Mouse (Mus musculus) heart, postnatal 36 days (tissue): ENCODE results near the gene Bcl9. TPM values are rescaled to one million over a fixed set of nuclear protein-coding genes. Genes with fewer than 3 reads are reported as not detected.

Experiments
- DNase-seq, 2 experiments: peaks; one replicate each; pipeline ENCODE4 v3.0.0; 2021 to 2022
- intact Hi-C: fragments of 180-260 bp; cut with DNase I; formaldehyde crosslinking; loops from one replicate; pipeline ENCODE4 v1.15.1; 2025
- total RNA-seq, 2 experiments: library from RNA; stranded (reverse); gene quantifications; 2 replicates each; pipeline ENCODE4 v1.2.3; 2021

Bcl9 gene
- total RNA-seq, 2 experiments from 2014 or later = 20.2 to 28.6 TPM

DNA sequence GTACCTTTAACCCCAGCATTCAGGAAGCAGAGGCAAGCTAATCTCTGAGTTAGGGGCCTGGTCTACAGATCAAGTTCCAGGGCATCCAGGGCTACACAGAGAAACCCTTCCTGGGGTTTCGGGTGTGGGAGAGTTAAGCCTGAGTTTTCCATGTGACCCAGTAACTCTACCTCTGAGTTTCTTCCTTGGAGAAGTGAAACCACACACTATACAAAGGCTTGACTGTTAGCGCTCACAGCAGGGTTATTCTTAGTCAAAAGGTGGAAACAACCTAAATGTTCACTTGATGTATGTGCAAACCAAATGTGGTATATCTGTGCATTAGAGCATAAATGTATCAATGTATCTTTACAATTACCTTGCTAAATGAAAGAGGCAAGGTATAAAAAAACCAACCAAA is 59.2 kb downstream of the Bcl9 start:
- no peak for DNase-seq

GRCm38 (mm10) chr3:97237403-97237802 is 60.3 kb downstream of the Bcl9 start:
- no peak for DNase-seq
- intact Hi-C loops = no loop called here

More for the DNA sequence above, 59.2 kb downstream of the Bcl9 start:
- intact Hi-C loops = no loop called here

DNA sequence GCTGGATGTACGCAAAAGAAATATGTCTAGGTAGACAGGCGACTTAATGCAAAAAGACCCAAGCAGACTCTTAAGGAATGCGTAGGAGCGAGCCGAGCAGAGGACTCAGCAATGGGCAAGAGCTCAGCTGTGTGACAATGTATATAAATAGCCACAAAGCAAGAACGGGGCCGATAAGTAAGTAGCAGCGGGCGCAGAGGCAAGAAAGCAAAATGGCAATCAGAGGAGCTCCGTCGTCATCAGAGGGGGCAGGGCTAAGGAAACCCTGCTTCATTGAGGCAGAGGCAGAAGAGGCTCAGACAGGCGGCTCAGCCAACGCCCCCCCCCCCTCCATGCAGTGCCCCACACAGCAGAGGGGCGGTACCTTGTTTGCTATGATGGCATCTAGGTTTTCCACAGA is 62.9 kb downstream of the Bcl9 start:
- intact Hi-C loops = no loop called here
- peak in 1 of 2 experiments; percentile 6 for DNase-seq

DNA sequence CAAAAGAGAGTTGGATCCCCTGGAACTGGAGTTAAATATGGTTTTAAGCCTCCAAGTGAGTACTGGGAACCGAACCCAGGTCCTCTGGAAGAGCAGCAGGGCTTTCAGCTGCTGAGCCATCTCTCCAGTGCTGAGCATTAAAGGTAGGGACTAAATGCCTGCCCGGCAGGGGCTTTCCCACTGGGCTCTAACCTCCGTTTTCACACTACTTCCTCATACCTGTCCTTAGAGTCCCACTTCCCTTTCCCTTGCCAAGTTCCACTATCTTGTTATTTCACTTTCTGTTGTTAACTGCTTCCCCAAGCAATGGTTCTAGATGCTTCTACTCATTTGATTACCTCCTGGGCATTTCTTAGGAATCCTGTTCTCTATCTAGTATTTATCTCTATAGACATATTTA is 65.4 kb downstream of the Bcl9 start:
- DNase-seq = no peak
- intact Hi-C loops = no loop called here

GRCm38 (mm10) chr3:97231857-97232256 is 65.9 kb downstream of the Bcl9 start:
- DNase-seq = no peak
- intact Hi-C loops = no loop called here

DNA sequence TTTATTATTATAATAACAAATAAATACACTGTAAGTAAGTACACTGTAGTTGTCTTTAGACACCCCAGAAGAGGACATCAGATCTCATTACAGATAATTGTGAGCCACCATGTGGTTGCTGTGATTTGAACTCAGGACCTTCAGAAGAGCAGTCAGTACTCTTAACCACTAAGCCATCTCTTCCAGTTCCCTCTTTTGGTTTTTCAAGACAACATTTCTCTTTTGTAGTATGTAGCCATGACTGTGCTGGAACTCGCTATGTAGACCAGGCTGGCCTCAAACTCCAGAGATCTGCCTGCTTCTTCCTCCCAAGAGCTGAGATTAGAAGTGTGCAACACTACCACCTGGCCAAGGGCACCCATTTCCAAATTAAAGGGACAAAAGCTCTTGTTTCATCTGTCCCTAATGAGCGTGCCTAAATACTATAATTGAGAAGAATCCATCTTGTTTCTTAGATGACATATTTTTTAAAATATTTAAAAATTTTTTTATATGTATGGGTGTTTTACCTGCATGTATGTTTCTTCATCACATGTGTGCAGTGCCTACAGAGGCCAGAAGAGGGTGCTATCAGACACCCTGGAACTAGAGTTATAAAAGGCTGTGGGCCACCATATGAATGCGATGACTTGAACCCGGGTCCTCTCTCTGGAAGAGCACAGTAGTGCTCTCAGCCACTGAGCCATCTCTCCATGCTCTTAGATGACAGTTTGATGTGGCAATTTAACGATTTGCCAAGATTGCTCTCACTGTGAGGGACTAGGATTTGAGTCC is 66.9 kb downstream of the Bcl9 start:
- DNase-seq = no peak
- intact Hi-C loops = no loop called here

DNA sequence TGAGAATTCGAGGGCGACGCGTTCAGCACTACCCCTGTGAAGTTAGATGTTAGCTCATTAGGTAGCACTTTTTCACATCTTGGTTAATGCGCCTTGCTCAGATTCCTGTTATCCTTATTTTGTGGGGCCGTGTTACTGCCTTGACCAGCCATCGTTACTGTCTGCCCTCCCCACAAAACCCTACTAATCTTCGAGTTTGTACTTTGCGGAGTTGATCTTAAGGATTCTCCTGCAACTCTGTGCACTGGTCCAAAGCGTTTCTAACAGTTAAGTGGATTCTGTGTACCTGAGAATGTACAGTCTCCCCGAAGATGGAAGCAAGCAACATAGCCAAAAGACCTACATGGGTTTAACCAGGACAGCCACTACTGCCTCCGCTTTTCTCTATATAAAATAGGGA is 69.3 kb downstream of the Bcl9 start:
- DNase-seq = no peak
- intact Hi-C loops = loop anchor here (1.0 to 5.0 kb wide), 2 partner anchors 68 to 429 kb away; partner anchors contain the start of gene Prkab2

- DNase-seq = no peak
- intact Hi-C loops = loop anchor here (1.0 to 5.0 kb wide), 2 partner anchors 68 to 429 kb away; partner anchors contain the start of gene Prkab2
Measured at GRCm38 (mm10) chr3:97228020-97228419, 69.7 kb downstream of the Bcl9 start.

DNA sequence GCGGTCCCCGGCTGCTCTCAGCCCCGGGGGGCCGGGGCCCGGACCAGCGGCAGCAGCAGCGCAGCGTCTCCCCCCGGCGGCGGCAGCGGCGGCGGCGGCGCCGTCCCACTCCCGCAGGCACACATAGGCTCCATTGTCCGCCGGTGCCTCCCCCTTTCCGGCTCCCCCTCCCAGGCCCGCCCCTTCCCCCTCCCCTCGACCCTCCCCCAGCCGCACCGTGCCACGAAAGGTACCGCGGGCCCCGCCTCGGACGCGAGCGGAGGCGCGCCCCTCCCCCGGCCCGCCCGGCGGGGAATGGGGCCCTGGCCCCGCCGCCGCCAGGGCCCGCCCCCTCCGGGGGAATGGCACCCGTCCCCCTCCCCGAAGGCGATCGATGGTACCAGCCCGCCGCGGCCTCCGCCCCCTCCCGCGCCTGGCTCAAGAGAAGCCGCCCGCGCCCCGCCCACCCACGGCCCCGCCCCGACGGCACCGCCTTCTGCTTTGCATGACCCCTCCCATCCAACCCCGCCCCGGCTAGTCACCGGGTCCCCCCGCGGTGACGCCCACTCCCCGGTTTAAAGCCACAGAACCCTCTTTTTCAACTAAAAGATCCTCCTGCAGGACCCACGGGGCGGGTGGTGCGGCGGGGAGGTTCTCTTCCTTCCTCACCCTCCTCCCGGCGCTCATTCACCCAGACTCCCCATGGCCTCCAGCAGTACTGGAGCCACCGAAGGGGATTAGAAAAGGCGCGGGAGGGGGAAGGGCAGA is 70.3 kb downstream of the Bcl9 start:
- DNase-seq = peak; percentile 92 to 93
- intact Hi-C loops = loop anchor here (1.0 to 5.0 kb wide), 3 partner anchors 69 to 430 kb away; partner anchors contain the start of genes Acp6 and Prkab2

- DNase-seq = peak in 1 of 2 experiments; percentile 31
- intact Hi-C loops = loop anchor here (2.0 to 5.0 kb wide), 2 partner anchors 68 to 431 kb away; partner anchors contain the start of genes Acp6 and Prkab2
Measured at GRCm38 (mm10) chr3:97226719-97227118, 71.0 kb downstream of the Bcl9 start.

DNA sequence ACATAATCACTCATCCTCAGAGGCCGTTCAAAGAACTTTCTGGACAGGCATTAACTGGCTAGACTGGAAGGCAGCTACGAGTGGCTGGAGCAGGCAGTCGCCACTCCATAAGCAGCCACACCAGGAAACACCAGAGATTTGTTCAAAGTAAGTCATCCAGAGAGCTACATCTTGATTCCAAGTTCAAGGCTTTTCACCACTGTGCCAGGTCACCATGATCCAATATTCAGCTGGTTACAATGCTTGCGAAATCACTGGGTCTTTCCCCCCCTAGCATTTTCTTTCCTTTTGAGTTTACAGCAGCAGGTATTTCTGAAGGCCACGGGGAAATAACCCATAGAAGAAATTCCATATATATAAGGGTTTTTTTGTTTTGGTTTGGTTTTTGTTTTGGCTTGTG is 72.5 kb downstream of the Bcl9 start:
- no peak for DNase-seq
- intact Hi-C loops = loop anchor here (2.0 to 5.0 kb wide), 2 partner anchors 22 to 432 kb away; partner anchors contain the start of gene Prkab2

GRCm38 (mm10) chr3:97223261-97223660 is 74.5 kb downstream of the Bcl9 start:
- intact Hi-C loops = no loop called here
- DNase-seq = no peak

DNA sequence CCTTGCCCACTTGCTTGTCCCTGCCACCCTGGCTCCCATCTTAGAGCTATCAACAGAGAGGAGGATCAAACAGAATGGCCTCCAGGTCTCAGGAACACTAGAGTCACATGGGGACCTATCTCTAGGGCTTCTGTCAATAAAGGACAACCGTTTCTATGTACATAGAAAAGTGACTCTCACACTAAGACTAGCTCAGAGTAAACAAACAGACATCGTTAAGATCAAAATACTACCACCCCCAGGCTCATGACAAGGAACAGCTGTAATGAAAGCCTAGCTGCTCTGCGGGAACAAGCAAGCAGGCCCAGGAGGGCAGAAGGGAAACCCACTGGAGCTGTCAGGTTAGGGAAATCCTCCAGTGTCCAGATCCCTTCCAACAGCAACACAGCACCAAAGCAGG is 82.2 kb downstream of the Bcl9 start:
- intact Hi-C loops = no loop called here
- DNase-seq = no peak

- intact Hi-C loops = no loop called here
- peak; percentile 38 to 45 for DNase-seq
Measured at GRCm38 (mm10) chr3:97214439-97214838, 83.3 kb downstream of the Bcl9 start.

DNA sequence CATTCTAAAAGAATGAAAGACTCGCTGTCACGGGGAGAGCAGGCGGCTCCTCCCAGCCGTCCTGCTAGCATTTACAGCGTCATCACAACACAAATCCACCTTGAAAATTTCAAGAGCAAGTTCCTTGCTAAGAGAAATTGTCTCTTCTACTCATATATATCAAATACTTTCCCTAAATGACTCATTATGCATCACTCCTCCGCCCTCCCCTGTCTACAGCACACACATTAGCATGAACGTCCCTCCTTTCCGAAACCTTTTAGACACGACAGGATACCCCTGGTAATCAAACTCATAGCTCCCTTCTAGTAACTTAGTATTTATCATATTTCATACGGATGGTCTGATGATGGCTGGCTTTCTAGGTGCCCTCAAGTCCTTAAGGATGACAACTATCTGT is 83.8 kb downstream of the Bcl9 start:
- intact Hi-C loops = no loop called here
- DNase-seq = no peak

DNA sequence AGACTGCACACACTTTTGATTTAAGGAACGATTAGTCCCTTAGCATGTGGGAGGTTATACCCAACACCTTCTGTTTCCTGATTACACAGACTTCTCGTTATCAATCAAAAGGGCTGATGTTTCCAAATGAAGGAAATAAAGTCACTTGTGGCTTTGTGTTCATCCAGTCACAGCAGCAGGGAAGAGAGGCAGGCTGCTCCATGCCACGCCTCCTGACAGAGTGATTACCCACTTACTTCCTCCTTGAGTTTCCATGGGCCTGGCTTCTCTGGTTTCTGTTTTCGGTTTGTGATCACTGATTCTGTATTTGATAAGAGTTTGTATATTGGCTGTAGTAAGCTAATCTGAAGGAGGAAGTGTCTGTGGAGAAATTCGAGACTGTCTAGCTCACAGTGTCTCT is 86.5 kb downstream of the Bcl9 start:
- no peak for DNase-seq
- intact Hi-C loops = no loop called here

GRCm38 (mm10) chr3:97209351-97209750 is 88.4 kb downstream of the Bcl9 start:
- no peak for DNase-seq
- intact Hi-C loops = no loop called here

DNA sequence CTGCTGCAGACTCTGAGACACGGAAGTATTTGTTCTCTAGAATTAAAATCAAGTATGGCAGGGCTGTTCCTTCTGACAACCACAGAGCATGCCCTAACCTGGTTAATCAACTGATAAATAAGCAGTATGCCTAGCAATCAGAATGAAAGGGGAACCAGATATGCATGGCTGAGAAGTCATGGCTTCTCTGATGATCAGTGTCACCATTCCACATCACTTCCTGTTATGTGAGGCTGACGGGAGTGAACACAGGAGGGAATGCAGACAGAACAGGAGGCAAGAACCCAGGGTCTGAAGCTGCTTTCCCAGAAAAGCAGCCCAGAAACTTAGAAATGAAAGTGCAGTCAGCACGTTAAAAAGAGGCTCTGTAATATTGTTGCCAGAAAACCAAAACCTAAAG is 91.2 kb downstream of the Bcl9 start:
- intact Hi-C loops = no loop called here
- no peak for DNase-seq

- intact Hi-C loops = loop anchor here (2.0 kb wide), 1 partner anchor 21 kb away; no protein-coding TSS in a partner anchor
- DNase-seq = no peak
Measured at GRCm38 (mm10) chr3:97203880-97204279, 93.8 kb downstream of the Bcl9 start.

- intact Hi-C loops = loop anchor here (1.0 to 2.0 kb wide), 2 partner anchors 23 to 136 kb away; no protein-coding TSS in a partner anchor
- peak; percentile 68 to 71 for DNase-seq
Measured at GRCm38 (mm10) chr3:97201943-97202342, 95.8 kb downstream of the Bcl9 start.

- intact Hi-C loops = loop anchor here (10.0 kb wide), 1 partner anchor 386 kb away; no protein-coding TSS in a partner anchor
Measured at GRCm38 (mm10) chr3:97199261-97199660, 98.5 kb downstream of the Bcl9 start.

More at GRCm38 (mm10) chr3:97199261-97199660, 98.5 kb downstream of the Bcl9 start:
- DNase-seq = no peak
